Mouse (Mus musculus) spleen, postnatal 14 days (tissue): ENCODE results near the gene Itih4.
A peak's percentile ranks its signal among the peaks of the same experiment; 100 is the strongest.

ENCODE experiments used
- DNase-seq, 2 experiments: peaks; one replicate each; pipeline ENCODE4 v3.0.0; 2021 to 2022; ENCODE audit warnings: low spot score in 2 of 2

Itih4 gene

GRCm38 (mm10) chr14:30879794-30880193, 6.5 kb upstream of the Itih4 start:
- DNase-seq: no peak

- no peak for DNase-seq
These were observed 6.0 kb upstream of the Itih4 start for GRCm38 (mm10) chr14:30880251-30880650.

- peak in 1 of 2 experiments; percentile 20 for DNase-seq
These were observed 5.2 kb upstream of the Itih4 start for GRCm38 (mm10) chr14:30880811-30881717.

DNA sequence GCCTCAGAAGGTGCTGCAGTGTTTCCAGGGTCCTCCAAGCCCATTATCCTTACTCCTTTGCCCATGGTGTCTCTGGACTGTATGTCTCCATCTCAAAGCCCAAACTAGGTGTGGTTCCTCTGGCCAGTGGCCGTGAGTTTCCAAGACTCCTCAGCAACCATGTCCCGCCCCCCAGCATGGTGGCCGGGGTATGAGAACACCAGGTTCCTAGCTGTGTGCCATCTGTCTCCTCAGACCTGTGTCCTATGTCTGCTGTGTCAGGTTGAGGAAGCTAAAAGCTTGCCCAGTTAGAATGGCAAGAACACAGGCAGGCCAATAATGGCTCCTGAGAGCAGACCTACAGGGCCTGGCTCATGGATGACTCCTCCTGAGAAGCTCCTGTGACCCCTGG, 4.6 kb upstream of the Itih4 start:
- no peak for DNase-seq

DNA sequence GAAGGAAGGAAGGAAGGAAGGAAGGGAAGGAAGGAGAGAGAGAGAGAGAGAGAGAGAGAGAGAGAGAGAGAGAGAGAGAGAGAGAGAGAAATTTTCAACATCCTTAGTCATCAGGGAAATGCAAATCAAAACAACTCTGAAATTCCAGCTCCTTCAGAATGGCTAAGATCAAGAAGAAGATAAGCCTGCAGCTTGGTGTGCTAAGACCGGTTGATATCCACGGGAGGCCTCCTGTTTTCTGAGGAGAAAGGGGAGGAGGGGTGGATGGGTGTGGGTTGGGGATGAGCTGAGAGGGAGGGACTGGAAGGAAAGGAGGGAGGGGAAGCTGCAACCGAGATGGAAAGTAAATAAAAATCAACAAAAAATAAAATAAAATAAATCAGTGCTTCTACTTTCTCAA, 978 bp upstream of the Itih4 start:
- DNase-seq: no peak

DNA sequence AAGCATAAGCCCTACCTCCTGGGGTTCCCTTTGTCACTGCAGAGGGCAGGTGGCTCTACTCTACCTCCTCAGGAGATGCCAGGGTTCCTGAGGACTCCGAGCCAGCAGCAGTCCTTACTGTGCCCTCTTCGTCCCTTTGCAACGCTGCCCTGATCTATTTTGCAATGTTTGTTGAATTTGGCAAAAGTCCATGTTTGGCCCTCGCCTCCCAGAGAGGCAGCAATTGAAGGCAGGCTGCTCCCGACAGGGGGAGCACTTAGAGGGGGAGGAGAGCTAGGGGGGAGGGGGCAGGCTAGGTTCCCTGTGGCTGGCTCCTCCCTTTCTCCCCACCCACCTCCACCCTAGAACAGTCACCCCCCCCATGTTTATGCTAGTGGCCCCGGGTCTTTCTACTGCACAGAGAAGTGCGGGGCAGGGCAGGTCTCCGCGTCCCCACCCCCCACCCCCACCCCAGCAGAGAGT, 2.0 kb downstream of the Itih4 start:
- DNase-seq: no peak

DNA sequence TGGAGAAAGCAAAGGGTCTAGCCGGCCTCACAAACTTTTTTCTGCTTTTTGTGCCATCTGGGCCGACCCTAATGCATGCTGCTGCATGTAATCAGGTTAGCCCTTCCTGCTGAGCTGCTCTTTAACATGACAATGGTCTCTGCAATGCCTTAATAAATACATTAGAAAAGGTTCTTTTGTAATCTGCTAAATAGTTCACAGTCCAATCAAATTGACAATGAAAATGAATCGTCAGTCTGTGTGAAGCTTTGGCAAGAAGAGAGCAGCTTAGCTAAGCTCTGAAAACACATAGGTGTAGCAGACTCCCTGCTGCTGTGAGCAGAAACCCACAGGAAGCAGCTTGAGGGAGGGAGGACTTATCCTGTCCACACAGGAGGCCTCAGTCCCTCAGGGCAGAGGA, 13.7 kb downstream of the Itih4 start:
- no peak for DNase-seq

DNA sequence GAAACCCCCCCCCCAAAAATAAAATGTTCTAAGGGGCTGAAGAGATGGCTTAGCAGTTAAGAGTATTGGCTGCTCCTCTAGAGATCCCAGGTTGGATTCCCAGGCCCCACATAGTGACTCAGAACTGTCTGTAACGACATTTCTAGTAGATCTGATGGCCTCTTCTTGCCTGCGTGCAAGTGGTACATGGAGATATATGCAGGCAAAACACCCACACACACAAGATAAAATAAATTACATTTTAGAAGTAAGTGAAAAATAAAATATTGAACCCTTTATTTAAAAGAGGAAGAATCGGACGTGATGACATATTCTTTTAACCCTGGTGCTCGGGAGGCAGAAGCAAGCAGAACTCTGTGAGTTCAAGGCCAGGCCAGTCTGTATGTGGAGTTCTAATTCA, 16.4 kb downstream of the Itih4 start:
- DNase-seq: no peak

- no peak for DNase-seq
These were observed 16.8 kb downstream of the Itih4 start for GRCm38 (mm10) chr14:30903036-30903435.

DNA sequence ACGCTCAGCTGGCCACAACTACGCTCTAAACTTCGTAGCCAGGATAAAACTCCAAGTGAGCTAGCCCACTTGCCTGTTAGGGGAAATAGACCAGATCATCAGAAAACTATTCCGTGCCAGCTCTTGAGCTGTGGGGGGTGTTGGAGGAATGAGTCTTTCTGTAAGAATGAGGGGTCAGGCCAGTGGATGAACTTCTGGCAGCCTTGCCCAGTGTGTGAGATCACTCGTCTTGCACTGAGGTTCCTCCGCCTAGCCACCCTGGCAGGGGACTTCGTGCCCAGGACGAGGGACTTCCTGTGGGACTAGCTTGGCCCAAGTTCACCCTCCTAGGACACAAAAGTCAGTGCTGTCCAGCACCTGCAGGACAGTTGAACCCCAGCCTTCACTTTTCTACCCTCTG, 18.0 kb downstream of the Itih4 start:
- DNase-seq: no peak

- no peak for DNase-seq
These were observed 19.7 kb downstream of the Itih4 start for GRCm38 (mm10) chr14:30906001-30906400.

- no peak for DNase-seq
These were observed 21.6 kb downstream of the Itih4 start for GRCm38 (mm10) chr14:30907814-30908265.

GRCm38 (mm10) chr14:30911141-30911540, 24.9 kb downstream of the Itih4 start:
- DNase-seq: no peak

- DNase-seq: no peak
These were observed 26.4 kb downstream of the Itih4 start for GRCm38 (mm10) chr14:30912641-30913040.

DNA sequence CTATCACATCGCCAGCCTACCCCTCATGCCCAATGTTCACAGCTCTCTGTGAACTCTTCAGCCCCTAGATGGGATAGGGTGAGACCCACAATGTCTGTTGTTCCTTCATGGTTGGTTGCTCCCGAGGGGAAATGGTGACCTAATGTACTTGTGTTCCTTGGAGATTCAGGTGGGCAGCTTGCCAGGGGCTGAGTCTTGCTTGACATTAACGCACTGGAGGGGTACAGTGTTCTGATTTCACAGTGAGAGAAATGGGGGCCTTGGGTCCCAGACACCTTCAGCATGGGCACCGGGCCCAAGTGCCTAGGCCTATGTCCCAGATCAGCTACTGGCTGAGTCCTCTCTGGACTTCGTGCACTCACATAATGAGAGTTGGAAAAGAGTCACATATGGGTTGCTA, 27.1 kb downstream of the Itih4 start:
- no peak for DNase-seq

DNA sequence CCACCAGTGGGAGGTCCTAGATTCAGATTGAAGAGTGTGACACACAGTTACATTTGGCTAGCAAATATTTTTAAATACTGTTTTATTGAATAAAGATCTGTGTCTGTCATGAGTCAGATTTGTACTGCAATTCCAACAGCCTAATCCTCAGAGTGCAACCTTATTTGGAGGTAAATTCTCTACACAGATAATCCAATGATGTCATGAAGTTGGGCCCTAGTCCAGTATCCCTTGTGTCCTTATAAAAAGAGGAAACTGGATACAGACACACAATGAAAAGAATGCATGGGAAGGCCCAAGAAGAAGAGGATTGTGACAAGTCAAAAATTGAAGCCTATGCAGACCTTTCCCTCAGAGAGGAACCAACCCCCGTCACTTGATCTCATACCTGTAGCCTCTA, 30.2 kb downstream of the Itih4 start:
- no peak for DNase-seq

- DNase-seq: no peak
These were observed 35.9 kb downstream of the Itih4 start for GRCm38 (mm10) chr14:30922053-30922670.

- no peak for DNase-seq
These were observed 37.3 kb downstream of the Itih4 start, which contains the start of gene Itih3 for GRCm38 (mm10) chr14:30923375-30924105. Gene Itih3, minus strand, starts transcription at chr14:30923760.

DNA sequence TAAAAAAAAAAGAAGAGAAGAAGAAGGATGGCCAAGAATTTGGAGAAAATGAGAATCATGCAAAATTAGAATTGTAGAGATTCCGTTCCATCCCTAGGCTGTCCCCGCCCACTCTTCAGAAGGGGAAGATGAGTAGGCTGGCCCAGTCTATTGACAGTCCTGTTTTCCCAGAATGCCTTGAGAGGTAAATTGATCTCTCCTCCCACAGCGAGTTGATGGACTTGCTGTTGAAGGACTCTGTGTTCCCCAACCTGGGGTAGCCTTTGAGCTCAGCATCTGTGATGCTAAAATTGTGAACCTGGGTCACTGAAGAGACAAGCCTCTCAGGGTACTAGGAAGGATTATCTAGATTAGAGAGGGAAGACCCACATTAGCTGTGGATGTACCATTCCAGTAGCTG, 39.2 kb downstream of the Itih4 start:
- DNase-seq: no peak

DNA sequence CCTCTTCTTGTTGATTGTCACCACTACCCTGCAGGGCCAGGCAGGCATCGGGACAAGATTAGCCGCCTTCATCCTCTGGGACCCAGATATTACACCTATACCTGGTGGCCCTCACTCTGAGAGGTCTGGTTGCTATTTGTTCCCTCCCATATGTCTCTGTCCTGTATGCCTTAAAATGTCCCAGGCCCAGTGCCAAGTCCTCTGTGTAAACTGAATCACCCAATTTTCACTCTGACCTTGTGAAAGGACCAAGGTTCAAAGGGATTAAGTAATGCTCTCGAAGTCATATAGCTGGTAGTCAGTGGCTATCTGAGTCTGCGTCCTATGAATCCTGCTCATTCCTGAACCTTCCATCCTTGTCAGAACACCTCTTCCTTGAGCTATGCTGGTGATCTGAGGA, 44.1 kb downstream of the Itih4 start:
- no peak for DNase-seq

DNA sequence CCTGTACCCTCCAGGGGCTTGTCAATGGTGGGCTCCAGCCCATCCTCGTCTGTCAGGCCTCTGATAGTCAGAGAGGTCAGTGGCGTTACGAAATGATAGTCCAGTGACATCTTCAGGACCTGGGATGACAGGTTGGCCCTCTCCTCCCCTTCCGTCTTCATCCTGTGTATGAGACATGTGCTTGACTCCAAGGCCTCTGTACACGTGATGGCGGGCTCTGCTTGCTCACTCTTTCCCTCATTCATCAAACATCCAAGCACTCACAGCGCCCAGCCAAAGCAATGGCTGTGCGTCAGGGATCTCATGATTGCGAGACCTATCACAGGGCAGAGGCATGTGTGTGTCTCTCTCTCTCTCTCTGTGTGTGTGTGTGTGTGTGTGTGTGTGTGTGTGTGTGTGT, 47.1 kb downstream of the Itih4 start:
- no peak for DNase-seq

GRCm38 (mm10) chr14:30942254-30942653, 56.0 kb downstream of the Itih4 start:
- no peak for DNase-seq
